Mouse (Mus musculus) myocyte (in vitro differentiated cells): ENCODE results near the gene Dok7. TPM values are rescaled to one million over a fixed set of nuclear protein-coding genes. Genes with fewer than 3 reads are reported as not detected.

ENCODE experiments used
- H3K27me3 ChIP-seq: one replicate; pipeline ENCODE4 v1.6.1; 2011; ENCODE audit not compliant: control insufficient read depth, insufficient read depth, insufficient read length
- H3K36me3 ChIP-seq: one replicate; pipeline ENCODE4 v1.6.1; 2011; ENCODE audit not compliant: control insufficient read depth, insufficient read depth
- H3K4me2 ChIP-seq: one replicate; pipeline ENCODE4 v1.6.1; 2011; ENCODE audit warnings: low read depth, control low read depth
- H3K4me3 ChIP-seq: one replicate; pipeline ENCODE4 v1.5.1; 2011; ENCODE audit warnings: mild to moderate bottlenecking, control low read depth, moderate library complexity
- H3K79me2 ChIP-seq: one replicate; pipeline ENCODE4 v1.6.1; 2011; ENCODE audit not compliant: control insufficient read depth, insufficient read depth
- H3ac ChIP-seq: one replicate; pipeline ENCODE4 v1.6.1; 2011; ENCODE audit not compliant: control insufficient read depth, insufficient read length
- CEBPB ChIP-seq: IDR thresholded peaks from 2 replicates; pipeline ENCODE4 v1.6.1; 2011; ENCODE audit warnings: mild to moderate bottlenecking, moderate library complexity; ENCODE audit not compliant: poor library complexity, insufficient read depth, severe bottlenecking
- E2F4 ChIP-seq: IDR thresholded peaks from one replicate; pipeline ENCODE4 v1.6.1; 2011; ENCODE audit warnings: mild to moderate bottlenecking, control low read depth, moderate library complexity; ENCODE audit not compliant: insufficient read depth
- MAX ChIP-seq: IDR thresholded peaks from one replicate; pipeline ENCODE4 v1.6.1; 2011; ENCODE audit warnings: low read depth, mild to moderate bottlenecking, control low read depth
- MYOD1 ChIP-seq, 3 experiments: IDR thresholded peaks; one replicate each; pipeline ENCODE4 v1.6.1; 2011; ENCODE audit warnings: control low read depth in 2 of 3, low read depth in 2 of 3, mild to moderate bottlenecking in 2 of 3, moderate library complexity in 1 of 3; ENCODE audit not compliant: insufficient read length in 2 of 3, control insufficient read depth in 1 of 3
- MYOG ChIP-seq, 3 experiments: IDR thresholded peaks; one replicate each; pipeline ENCODE4 v1.6.1; 2011; ENCODE audit warnings: control low read depth in 2 of 3, low read depth in 2 of 3, mild to moderate bottlenecking in 2 of 3; ENCODE audit not compliant: insufficient read length in 2 of 3, control insufficient read depth in 1 of 3, insufficient read depth in 1 of 3
- POLR2A ChIP-seq: IDR thresholded peaks from one replicate; pipeline ENCODE4 v1.6.1; 2011; ENCODE audit warnings: low read depth, mild to moderate bottlenecking, control low read depth, moderate library complexity; ENCODE audit not compliant: insufficient read length
- POLR2AphosphoS2 ChIP-seq: IDR thresholded peaks from one replicate; pipeline ENCODE4 v1.6.1; 2011; ENCODE audit warnings: low read depth, control low read depth; ENCODE audit not compliant: insufficient read length
- REST ChIP-seq: IDR thresholded peaks from one replicate; pipeline ENCODE4 v1.6.1; 2011; ENCODE audit warnings: mild to moderate bottlenecking, control low read depth, moderate library complexity; ENCODE audit not compliant: insufficient read depth, insufficient read length
- SRF ChIP-seq: IDR thresholded peaks from one replicate; pipeline ENCODE4 v1.6.1; 2011; ENCODE audit warnings: low read depth; ENCODE audit not compliant: control insufficient read depth, insufficient read length
- TCF12 ChIP-seq: IDR thresholded peaks from one replicate; pipeline ENCODE4 v1.6.1; 2011; ENCODE audit warnings: mild to moderate bottlenecking, control low read depth; ENCODE audit not compliant: poor library complexity, insufficient read depth, severe bottlenecking
- TCF3 ChIP-seq: IDR thresholded peaks from one replicate; pipeline ENCODE4 v1.6.1; 2011; ENCODE audit warnings: low read depth, control low read depth; ENCODE audit not compliant: insufficient read length
- USF1 ChIP-seq: IDR thresholded peaks from one replicate; pipeline ENCODE4 v1.6.1; 2011; ENCODE audit warnings: low read depth, mild to moderate bottlenecking, control low read depth, moderate library complexity
- polyA plus RNA-seq: library from polyadenylated mRNA; unstranded; fragments of >200 nt; fragmentation: generic; extraction: Trizol; gene quantifications from one replicate; pipeline ENCODE4 v1.2.1, GENCODE M21; 2012; ENCODE audit warnings: missing spikeins

Dok7 gene
- polyA plus RNA-seq, 1 experiment = 49.5 TPM

DNA sequence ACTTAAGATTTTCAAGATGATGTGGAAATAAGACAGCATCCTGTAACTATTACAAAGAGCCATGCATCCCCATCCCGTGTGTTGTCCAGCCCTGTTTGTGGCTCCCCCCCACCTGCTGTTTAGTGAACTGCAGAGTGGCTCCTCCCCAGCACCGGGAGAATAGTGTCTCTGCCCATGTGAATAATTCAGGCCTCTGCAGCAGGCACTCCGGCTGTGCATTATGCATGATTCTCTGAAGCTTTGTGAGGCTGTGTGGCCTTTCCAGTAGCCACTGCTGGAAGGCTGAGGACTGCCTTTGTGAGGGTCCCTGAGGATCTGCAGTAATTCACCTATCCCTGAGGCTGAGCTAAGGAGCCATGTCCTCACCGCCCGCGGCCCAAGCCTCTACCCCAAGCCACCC, 42.5 kb upstream of the Dok7 start:
- H3K4me2 ChIP-seq = no peak overlapping the region
- peaks cover under 1% of the 10 kb centered on the region for H3K36me3 ChIP-seq
- no peak for TF ChIP-seq REST
- TF ChIP-seq MYOD1 (IDR thresholded peaks at IDR 0.05; ENCODE audit: control insufficient read depth in 1 of 3, insufficient read length in 2 of 3, low read depth in 2 of 3) = no peak
- no peak for TF ChIP-seq TCF12
- no peak for TF ChIP-seq MAX
- no peak for TF ChIP-seq TCF3
- no peaks in the 10 kb centered on the region for H3K27me3 ChIP-seq
- H3K79me2 ChIP-seq = peaks cover 14% of the 10 kb centered on the region
- H3ac ChIP-seq = no peak overlapping the region
- no peak overlapping the region for H3K4me3 ChIP-seq

DNA sequence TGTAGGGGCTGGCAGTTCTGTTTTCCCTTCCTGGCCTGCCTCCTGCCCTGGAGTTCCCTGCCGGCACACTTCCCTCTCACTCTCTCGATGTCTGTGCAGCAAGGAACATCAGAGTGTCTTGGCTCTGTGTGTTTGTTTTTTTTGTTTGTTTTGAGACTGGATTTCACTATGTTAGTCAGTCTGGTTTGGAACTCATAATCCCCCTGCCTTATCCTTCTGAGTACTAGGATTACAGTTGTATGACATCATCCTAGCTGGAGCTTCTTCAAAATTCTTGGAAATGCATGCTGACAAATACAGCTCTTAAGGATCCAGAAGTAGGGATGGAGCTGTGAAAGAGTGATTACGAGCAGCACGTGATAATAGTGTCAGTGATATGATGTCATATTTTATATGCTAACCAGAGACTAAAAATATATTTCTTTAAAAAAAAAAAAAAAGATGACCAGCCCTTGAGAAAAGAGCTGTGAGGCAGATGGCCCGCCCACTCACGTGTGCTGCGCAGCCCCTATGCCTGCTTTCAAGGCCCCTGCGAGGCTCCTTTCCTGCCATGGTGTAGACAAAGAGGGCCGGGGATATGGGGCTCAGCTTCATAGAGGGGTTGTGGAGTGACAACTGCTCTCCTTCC, 36.8 kb upstream of the Dok7 start:
- no peaks in the 10 kb centered on the region for H3K27me3 ChIP-seq
- H3K4me3 ChIP-seq = no peak overlapping the region
- no peak for TF ChIP-seq MAX
- TF ChIP-seq POLR2A = no peak
- TF ChIP-seq TCF12 = no peak
- no peak for TF ChIP-seq TCF3
- TF ChIP-seq CEBPB = peak; percentile 71
- peak; percentile 44 for TF ChIP-seq USF1
- no peak for TF ChIP-seq MYOG (IDR thresholded peaks at IDR 0.05; ENCODE audit: control insufficient read depth in 1 of 3, insufficient read depth in 1 of 3, insufficient read length in 2 of 3, low read depth in 2 of 3)
- TF ChIP-seq MYOD1 (IDR thresholded peaks at IDR 0.05; ENCODE audit: control insufficient read depth in 1 of 3, insufficient read length in 2 of 3, low read depth in 2 of 3) = no peak
- TF ChIP-seq POLR2AphosphoS2 = no peak
- TF ChIP-seq E2F4 = no peak
- no peak for TF ChIP-seq REST
- peaks cover 14% of the 10 kb centered on the region for H3K79me2 ChIP-seq
- no peak overlapping the region for H3ac ChIP-seq
- peaks cover 18% of the 10 kb centered on the region for H3K36me3 ChIP-seq
- peak overlapping the region; percentile 24 for H3K4me2 ChIP-seq

DNA sequence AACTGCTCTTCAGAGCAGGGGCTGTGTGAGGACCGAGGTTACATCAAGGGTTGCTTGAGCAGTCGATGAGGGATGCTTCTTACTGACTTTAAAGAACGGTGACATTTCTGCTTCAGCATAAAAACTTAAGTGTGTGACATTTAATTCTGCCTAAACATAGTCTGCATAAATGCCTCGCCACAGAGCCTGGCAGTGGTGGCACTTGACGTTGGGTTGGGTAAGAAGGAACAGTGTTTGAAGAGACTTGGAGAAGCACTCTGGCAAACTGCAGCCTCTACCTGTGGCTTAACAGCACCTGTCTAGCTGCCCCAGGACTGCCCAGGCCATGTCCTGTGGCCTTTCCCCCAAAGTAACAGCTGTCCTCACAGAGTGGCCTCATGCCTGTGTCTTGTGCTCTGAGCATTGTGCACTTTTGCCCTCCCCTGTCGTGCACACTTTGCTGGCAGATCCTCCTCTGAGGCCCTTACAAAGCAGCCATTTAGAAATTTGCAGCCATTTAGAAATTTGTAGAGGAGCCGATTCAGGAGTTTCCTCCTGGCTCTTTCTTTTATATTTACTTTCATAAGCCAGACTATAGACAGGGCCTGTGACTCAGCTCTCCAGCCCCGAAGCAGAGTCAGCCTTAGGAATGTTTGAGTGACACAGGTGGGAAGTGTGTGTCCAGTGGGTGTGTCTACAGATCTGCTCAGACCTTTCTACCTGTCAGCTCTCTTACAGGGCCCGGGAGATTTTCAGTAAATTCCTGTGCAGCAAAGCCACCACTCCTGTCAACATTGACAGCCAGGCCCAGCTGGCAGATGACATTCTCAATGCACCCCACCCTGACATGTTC, 35.9 kb upstream of the Dok7 start:
- peaks cover 24% of the 10 kb centered on the region for H3K36me3 ChIP-seq
- peak; percentile 46 to 92 (median 76) for TF ChIP-seq MYOG (IDR thresholded peaks at IDR 0.05; ENCODE audit: control insufficient read depth in 1 of 3, insufficient read depth in 1 of 3, insufficient read length in 2 of 3, low read depth in 2 of 3)
- TF ChIP-seq MAX = no peak
- peak in 2 of 3 experiments; percentile 74 to 83 for TF ChIP-seq MYOD1 (IDR thresholded peaks at IDR 0.05; ENCODE audit: control insufficient read depth in 1 of 3, insufficient read length in 2 of 3, low read depth in 2 of 3)
- no peak for TF ChIP-seq POLR2A
- TF ChIP-seq TCF12 = no peak
- H3ac ChIP-seq = no peak overlapping the region
- H3K4me3 ChIP-seq = no peak overlapping the region
- H3K4me2 ChIP-seq = peak overlapping the region; percentile 24
- H3K27me3 ChIP-seq = no peaks in the 10 kb centered on the region
- H3K79me2 ChIP-seq = peaks cover 7% of the 10 kb centered on the region

DNA sequence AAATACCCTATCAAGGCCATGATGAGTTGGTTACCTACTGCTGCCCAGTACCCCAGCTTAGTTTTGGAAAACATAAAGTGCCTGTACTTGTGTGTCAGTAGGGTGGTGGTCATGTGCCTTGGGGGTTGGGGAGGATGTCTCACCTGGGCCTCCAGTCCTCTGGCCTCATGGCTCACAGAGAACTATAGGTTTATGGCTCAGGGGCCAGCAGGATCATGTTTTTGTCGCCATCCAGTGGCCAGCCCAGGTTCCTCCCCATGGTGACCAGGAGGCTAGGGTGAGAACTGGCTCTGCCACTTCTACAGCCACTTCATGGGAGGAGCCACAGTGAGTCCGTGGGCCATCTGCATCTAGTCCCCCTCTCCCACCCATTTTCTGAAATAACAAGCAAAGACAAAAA, 31.6 kb upstream of the Dok7 start:
- no peaks in the 10 kb centered on the region for H3K27me3 ChIP-seq
- peaks cover 44% of the 10 kb centered on the region for H3K36me3 ChIP-seq
- no peak for TF ChIP-seq TCF3
- TF ChIP-seq E2F4 = no peak
- TF ChIP-seq MYOD1 (IDR thresholded peaks at IDR 0.05; ENCODE audit: control insufficient read depth in 1 of 3, insufficient read length in 2 of 3, low read depth in 2 of 3) = no peak
- TF ChIP-seq TCF12 = no peak
- TF ChIP-seq REST = no peak
- no peak for TF ChIP-seq SRF
- no peak for TF ChIP-seq MAX
- TF ChIP-seq POLR2AphosphoS2 = no peak
- no peak for TF ChIP-seq MYOG (IDR thresholded peaks at IDR 0.05; ENCODE audit: control insufficient read depth in 1 of 3, insufficient read depth in 1 of 3, insufficient read length in 2 of 3, low read depth in 2 of 3)
- no peaks in the 10 kb centered on the region for H3K79me2 ChIP-seq
- H3K4me3 ChIP-seq = no peak overlapping the region
- H3ac ChIP-seq = no peak overlapping the region
- no peak overlapping the region for H3K4me2 ChIP-seq

DNA sequence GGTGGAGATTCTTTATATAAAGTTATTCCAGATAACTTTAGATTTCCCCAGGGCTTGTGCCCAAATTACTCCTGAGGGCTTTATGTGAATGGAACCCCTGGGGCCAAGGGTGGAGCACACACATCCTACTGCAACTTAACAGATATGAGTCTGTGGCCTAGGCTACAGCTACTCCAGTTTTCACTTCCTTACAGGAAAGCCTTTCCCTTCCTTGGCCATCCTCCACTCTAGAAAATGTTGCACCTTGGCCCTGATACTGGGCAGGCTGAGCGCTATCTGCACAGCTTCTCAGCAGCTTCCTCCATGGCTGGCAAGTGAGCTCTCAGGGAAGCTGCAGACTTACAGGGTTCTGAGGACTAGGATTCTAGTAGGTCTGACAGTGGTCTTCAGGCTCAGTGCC, 27.3 kb upstream of the Dok7 start:
- peaks cover 31% of the 10 kb centered on the region for H3K36me3 ChIP-seq

More for the DNA sequence above, 27.3 kb upstream of the Dok7 start:
- H3ac ChIP-seq = no peak overlapping the region
- no peak overlapping the region for H3K4me2 ChIP-seq
- H3K4me3 ChIP-seq = no peak overlapping the region
- no peaks in the 10 kb centered on the region for H3K27me3 ChIP-seq
- TF ChIP-seq TCF3 (no peak), MYOD1 (IDR thresholded peaks at IDR 0.05; ENCODE audit: control insufficient read depth in 1 of 3, insufficient read length in 2 of 3, low read depth in 2 of 3) (no peak), E2F4 (no peak), MAX (no peak), TCF12 (no peak), REST (no peak), POLR2A (no peak)
- no peaks in the 10 kb centered on the region for H3K79me2 ChIP-seq
